Mouse (Mus musculus) megakaryocyte, embryonic 14.5 days (primary cell): Measurements from ENCODE around the gene Tbk1.

ENCODE experiments used
- FLI1 ChIP-seq: IDR thresholded peaks from 2 replicates; pipeline ENCODE4 v1.6.1; 2012; ENCODE audit warnings: low read length, inconsistent platforms, mixed read lengths
- GATA1 ChIP-seq: IDR thresholded peaks from 3 replicates; pipeline ENCODE4 v1.6.1; 2012; ENCODE audit warnings: mixed read lengths, low read length, inconsistent platforms, borderline replicate concordance

DNA sequence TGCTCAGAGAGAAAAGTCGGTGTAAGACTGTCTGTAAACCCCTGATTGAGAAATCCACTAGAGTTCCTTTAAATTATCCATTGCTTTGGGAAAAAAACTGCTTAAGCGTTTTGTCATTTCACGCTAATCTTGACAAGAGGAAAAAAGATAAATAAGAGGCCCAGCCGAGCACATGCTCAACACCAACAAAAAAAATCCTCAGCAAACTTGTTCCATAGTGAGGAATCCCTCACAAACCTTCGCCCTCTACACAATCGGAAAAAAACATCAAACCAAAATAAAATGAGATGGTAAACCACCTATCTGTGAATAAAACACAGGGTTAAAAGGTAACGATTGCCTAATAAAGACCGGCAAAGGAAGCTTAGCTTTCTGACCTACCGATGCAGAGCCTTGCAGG is 38.4 kb upstream of the Tbk1 start:
- TF ChIP-seq GATA1 (no peak), FLI1 (no peak)
